Mouse (Mus musculus) small intestine, adult 2 months (tissue): Measurements from ENCODE around the gene Cyp2d34.

Experiments used
- CTCF ChIP-seq: fragments of 200-500 bp; IDR thresholded peaks from 2 replicates; pipeline ENCODE4 v1.5.1; 2012; ENCODE audit warnings: low read depth, mild to moderate bottlenecking, control low read depth, inconsistent platforms, low read length, moderate library complexity, mixed read lengths; ENCODE audit not compliant: insufficient replicate concordance, insufficient read length; ENCODE audit errors: extremely low read depth
- POLR2A ChIP-seq: fragments of 200-500 bp; IDR thresholded peaks from 2 replicates; pipeline ENCODE4 v1.6.1; 2012; ENCODE audit warnings: low read depth, mild to moderate bottlenecking, control low read depth, inconsistent platforms, low read length, moderate library complexity

GRCm38 (mm10) chr15:82641390-82641789 lies 20.6 kb upstream of the Cyp2d34 start:
- no peak for TF ChIP-seq POLR2A
- no peak for TF ChIP-seq CTCF
